Mouse (Mus musculus) cerebellum, postnatal 4 days (tissue): ENCODE measurements at regions not wholly inside any gene's neighbourhood (a gene's known extent, or its start where the extent isn't known, plus 50 kb on each side); places are given as distances from the start of the nearest gene placed in this dataset.
A peak's percentile ranks its signal among the peaks of the same experiment; 100 is the strongest.

Experiments
- DNase-seq, 2 experiments: peaks; one replicate each; pipeline ENCODE4 v3.0.0; 2022; ENCODE audit warnings: low spot score in 2 of 2, mixed read lengths in 1 of 2

- no peak for DNase-seq
Observed at GRCm38 (mm10) chr6:112119180-112119579, 154.4 kb upstream of the Lmcd1 start.

- DNase-seq: peak in 1 of 2 experiments; percentile 19
Observed at GRCm38 (mm10) chr6:112133522-112133921, 140.0 kb upstream of the Lmcd1 start.

GRCm38 (mm10) chr6:112152535-112153364, 120.8 kb upstream of the Lmcd1 start:
- DNase-seq: no peak

- no peak for DNase-seq
Observed at GRCm38 (mm10) chr6:112167487-112167886, 106.1 kb upstream of the Lmcd1 start.

GRCm38 (mm10) chr6:112176344-112176743, 97.2 kb upstream of the Lmcd1 start:
- no peak for DNase-seq

GRCm38 (mm10) chr6:112187636-112188035, 85.9 kb upstream of the Lmcd1 start:
- no peak for DNase-seq

- DNase-seq: peak; percentile 81 to 84
Observed at GRCm38 (mm10) chr6:112191032-112191431, 82.5 kb upstream of the Lmcd1 start.

- peak; percentile 70 to 83 for DNase-seq
Observed at GRCm38 (mm10) chr6:112197445-112197844, 76.1 kb upstream of the Lmcd1 start.

- DNase-seq: no peak
Observed at GRCm38 (mm10) chr6:112199241-112199640, 74.3 kb upstream of the Lmcd1 start.

GRCm38 (mm10) chr6:112202120-112202519, 71.4 kb upstream of the Lmcd1 start:
- no peak for DNase-seq

- no peak for DNase-seq
Observed at GRCm38 (mm10) chr6:112203321-112203720, 70.2 kb upstream of the Lmcd1 start.

GRCm38 (mm10) chr6:112204956-112205355, 68.6 kb upstream of the Lmcd1 start:
- DNase-seq: no peak

GRCm38 (mm10) chr6:112205420-112205995, 68.0 kb upstream of the Lmcd1 start:
- DNase-seq: no peak

GRCm38 (mm10) chr6:112207229-112207628, 66.3 kb upstream of the Lmcd1 start:
- peak in 1 of 2 experiments; percentile 44 for DNase-seq

GRCm38 (mm10) chr6:112210238-112210950, 63.2 kb upstream of the Lmcd1 start:
- peak in 1 of 2 experiments; percentile 34 for DNase-seq

- DNase-seq: no peak
Observed at GRCm38 (mm10) chr6:112216868-112217267, 56.7 kb upstream of the Lmcd1 start.

- no peak for DNase-seq
Observed at GRCm38 (mm10) chr6:112218248-112218647, 55.3 kb upstream of the Lmcd1 start.

GRCm38 (mm10) chr6:112219641-112220040, 53.9 kb upstream of the Lmcd1 start:
- DNase-seq: no peak

GRCm38 (mm10) chr6:112220149-112220548, 53.4 kb upstream of the Lmcd1 start:
- no peak for DNase-seq

- DNase-seq: no peak
Observed at GRCm38 (mm10) chr6:112221373-112221772, 52.2 kb upstream of the Lmcd1 start.

- DNase-seq: no peak
Observed at GRCm38 (mm10) chr6:112223325-112223724, 50.2 kb upstream of the Lmcd1 start.
